Mouse (Mus musculus): Measurements from ENCODE around the gene Nfatc4. TPM values are rescaled to one million over a fixed set of nuclear protein-coding genes. Genes with fewer than 3 reads are reported as not detected.
A peak's percentile ranks its signal among the peaks of the same experiment; 100 is the strongest.

The Nfatc4 gene
- polyA plus RNA-seq, 1 experiment = 2.0 TPM

DNA sequence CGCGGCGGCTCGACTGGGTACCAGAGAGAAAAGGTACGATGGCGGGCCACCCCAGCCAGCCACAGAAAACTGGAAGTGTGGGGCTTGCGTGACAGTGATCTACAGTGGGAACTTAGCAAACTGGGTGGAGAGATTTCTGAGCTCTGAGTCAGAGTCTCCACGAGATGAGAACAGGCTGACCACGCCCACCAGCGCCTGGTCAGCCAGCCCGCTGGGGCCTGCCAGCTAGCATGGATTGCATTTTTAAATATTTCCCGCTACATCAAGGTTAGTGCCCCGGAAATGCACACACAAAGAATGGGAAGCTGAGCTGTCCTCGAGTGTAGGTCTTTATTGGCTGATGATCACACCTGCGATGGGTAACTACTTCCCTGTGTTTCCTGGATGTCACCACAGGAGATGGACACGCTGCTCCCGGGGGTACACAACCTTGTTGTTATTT, 7.6 kb upstream of the Nfatc4 start:
- no peak overlapping the region for H3K27ac ChIP-seq (ENCODE audit: insufficient read depth, low read length)
- H3K4me1 ChIP-seq (ENCODE audit: control insufficient read depth, insufficient read depth, low read length) = no peaks in the 10 kb centered on the region
- peak overlapping the region; percentile 28 for H3K4me3 ChIP-seq (ENCODE audit: insufficient read depth, low read length)
- no peak for TF ChIP-seq POLR2A (IDR thresholded peaks at IDR 0.05; ENCODE audit: extremely low read depth, insufficient read depth, low read length)
- no peak for TF ChIP-seq CTCF (IDR thresholded peaks at IDR 0.05; ENCODE audit: extremely low read depth, insufficient read depth, low read length)

DNA sequence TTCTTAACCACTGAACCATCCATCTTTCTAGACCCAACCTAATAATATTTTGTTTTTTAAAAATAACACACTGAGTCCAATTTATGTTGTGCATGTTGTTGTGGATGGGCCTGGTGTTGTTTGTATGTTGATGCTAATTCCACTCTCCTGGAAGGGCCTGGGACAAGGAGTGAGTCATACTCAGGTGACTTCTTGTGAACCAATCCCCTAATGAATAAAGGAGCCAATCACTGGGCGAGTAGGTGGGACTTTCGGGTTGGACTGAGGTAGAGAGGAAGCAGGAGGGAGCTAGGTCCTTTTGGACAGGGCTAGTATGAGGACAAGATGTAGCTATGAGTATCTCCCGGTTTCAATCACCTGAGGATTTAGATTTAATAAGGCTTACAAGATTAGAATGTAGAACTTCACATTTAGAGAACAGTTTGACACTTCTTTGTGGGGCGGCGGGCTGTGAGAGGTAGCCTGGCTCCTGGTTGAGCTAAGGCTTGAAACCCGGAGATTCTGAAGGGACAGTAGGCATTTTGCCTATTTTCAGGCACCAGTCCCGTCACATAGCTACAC, 3.0 kb upstream of the Nfatc4 start:
- no peak overlapping the region for H3K27ac ChIP-seq (ENCODE audit: insufficient read depth, low read length)
- no peak overlapping the region for H3K4me3 ChIP-seq (ENCODE audit: insufficient read depth, low read length)
- TF ChIP-seq CTCF (IDR thresholded peaks at IDR 0.05; ENCODE audit: extremely low read depth, insufficient read depth, low read length) (no peak), POLR2A (IDR thresholded peaks at IDR 0.05; ENCODE audit: extremely low read depth, insufficient read depth, low read length) (no peak)
- H3K4me1 ChIP-seq (ENCODE audit: control insufficient read depth, insufficient read depth, low read length) = no peaks in the 10 kb centered on the region

DNA sequence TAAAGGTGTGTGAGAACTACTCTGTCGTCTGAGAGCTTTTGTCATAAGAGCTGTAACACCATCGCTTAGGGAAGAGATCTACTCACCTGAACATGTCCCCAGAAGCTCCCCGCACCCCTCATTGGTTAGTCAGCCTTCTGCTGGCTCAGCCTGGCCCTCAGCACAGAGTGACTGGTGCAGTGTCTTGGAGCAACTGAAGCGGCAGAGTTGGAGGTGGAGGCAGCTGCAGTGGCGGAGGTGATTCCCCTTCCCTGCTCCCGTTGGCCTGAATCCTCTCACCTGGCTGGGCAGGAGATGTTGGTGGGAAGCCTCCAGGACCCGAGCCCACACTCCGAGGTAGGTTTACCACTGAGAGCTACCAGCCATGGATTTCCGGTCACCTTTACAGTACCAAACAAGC, 2.4 kb upstream of the Nfatc4 start:
- no peak for TF ChIP-seq POLR2A (IDR thresholded peaks at IDR 0.05; ENCODE audit: extremely low read depth, insufficient read depth, low read length)
- no peak for TF ChIP-seq CTCF (IDR thresholded peaks at IDR 0.05; ENCODE audit: extremely low read depth, insufficient read depth, low read length)
- H3K4me1 ChIP-seq (ENCODE audit: control insufficient read depth, insufficient read depth, low read length) = no peaks in the 10 kb centered on the region
- H3K4me3 ChIP-seq (ENCODE audit: insufficient read depth, low read length) = no peak overlapping the region
- no peak overlapping the region for H3K27ac ChIP-seq (ENCODE audit: insufficient read depth, low read length)

DNA sequence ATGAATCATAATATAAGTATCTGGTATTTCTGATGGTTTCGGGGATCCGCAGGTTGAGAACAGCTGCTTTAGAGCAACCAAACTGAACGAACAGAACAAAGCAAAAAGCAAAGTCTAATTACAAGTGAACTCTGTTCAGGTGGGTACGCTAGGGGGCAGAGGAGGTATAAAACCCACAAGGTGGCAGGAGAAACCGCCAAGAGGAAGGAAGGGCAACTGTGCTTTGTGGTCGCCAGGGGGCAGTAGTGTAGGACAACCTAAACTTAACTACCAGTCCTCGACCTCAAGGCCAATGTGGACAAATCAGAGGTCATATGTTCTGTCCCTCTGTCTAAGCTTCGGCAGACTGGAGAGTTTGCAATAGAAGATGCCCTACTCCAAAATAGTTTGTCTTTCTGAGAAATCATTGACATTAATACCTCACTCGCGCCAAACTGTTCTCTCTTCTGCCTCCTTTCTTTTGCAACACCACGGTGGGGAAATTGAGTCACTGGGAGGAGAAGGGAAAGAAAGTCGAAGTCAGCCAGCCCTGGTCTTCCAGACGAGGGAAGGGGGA, 431 bp upstream of the Nfatc4 start:
- no peak overlapping the region for H3K27ac ChIP-seq (ENCODE audit: insufficient read depth, low read length)
- no peaks in the 10 kb centered on the region for H3K4me1 ChIP-seq (ENCODE audit: control insufficient read depth, insufficient read depth, low read length)
- TF ChIP-seq POLR2A (IDR thresholded peaks at IDR 0.05; ENCODE audit: extremely low read depth, insufficient read depth, low read length) = no peak
- TF ChIP-seq CTCF (IDR thresholded peaks at IDR 0.05; ENCODE audit: extremely low read depth, insufficient read depth, low read length) = peak; percentile 93
- no peak overlapping the region for H3K4me3 ChIP-seq (ENCODE audit: insufficient read depth, low read length)

DNA sequence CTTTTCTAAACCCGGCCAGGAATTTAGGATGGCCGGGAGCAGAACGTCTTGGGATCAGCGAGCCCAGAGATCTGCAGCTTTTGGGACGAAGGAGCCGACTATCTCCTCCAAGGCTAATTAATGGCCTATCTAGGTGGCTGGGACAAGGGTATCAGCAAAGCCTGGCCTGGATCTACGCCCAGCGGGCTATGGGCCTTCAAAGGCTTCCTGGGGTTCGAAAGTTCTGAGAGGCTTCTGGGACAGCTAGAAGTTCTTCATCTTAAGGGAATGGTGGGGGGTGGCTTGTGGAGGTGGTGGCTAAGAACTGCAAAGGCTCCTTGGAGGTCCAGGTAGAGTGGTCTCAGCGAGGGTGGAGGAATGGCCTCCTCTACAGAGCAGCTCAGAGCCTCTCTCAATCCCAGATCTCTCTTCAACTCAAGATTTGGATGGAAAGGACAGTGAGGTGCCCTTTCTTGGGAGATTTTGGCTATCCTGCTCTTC, 1.1 kb downstream of the Nfatc4 start:
- H3K27ac ChIP-seq (ENCODE audit: insufficient read depth, low read length) = no peak overlapping the region
- no peaks in the 10 kb centered on the region for H3K4me1 ChIP-seq (ENCODE audit: control insufficient read depth, insufficient read depth, low read length)
- TF ChIP-seq CTCF (IDR thresholded peaks at IDR 0.05; ENCODE audit: extremely low read depth, insufficient read depth, low read length) = no peak
- peak overlapping the region; percentile 3; the same call in 1 of the 2 replicates for H3K4me3 ChIP-seq (ENCODE audit: insufficient read depth, low read length)

DNA sequence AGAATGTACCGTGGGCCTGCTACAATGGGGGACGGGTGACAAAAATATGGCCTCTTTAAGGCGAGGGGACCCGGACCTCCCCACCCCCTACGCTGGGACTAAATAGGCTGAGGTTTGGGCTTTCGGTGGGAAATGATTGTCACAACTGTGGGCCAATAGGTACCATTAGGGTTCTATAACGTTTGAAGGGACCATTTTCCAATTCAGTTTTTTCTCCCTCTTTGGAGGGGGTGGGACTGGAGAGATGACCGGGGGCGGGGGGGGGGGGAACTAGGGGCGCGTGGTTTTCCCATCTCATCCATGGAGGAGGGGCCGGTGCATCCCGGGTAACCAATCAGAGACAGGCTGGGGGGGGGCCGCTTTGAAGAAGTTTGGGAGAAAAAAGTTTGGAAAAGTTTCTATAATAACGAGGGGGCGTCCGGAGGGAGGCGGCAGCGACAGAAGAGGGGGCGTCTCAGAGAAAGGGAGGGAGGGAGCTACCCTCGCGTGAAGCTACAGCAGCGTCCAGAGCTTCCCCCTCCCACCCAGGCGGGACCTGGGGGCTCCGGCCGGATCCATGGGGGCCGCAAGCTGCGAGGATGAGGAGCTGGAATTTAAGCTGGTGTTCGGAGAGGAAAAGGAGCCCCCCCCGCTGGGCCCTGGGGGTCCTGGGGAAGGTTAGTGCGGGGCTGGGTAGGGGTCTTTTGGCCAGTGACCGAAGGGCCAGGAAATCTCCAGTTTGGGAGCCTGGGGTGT, 1.7 kb downstream of the Nfatc4 start:
- TF ChIP-seq POLR2A (IDR thresholded peaks at IDR 0.05; ENCODE audit: extremely low read depth, insufficient read depth, low read length) = no peak
- no peak for TF ChIP-seq CTCF (IDR thresholded peaks at IDR 0.05; ENCODE audit: extremely low read depth, insufficient read depth, low read length)
- H3K4me3 ChIP-seq (ENCODE audit: insufficient read depth, low read length) = peak overlapping the region; percentile 12; the same call in 1 of the 2 replicates
- no peaks in the 10 kb centered on the region for H3K4me1 ChIP-seq (ENCODE audit: control insufficient read depth, insufficient read depth, low read length)
- no peak overlapping the region for H3K27ac ChIP-seq (ENCODE audit: insufficient read depth, low read length)

DNA sequence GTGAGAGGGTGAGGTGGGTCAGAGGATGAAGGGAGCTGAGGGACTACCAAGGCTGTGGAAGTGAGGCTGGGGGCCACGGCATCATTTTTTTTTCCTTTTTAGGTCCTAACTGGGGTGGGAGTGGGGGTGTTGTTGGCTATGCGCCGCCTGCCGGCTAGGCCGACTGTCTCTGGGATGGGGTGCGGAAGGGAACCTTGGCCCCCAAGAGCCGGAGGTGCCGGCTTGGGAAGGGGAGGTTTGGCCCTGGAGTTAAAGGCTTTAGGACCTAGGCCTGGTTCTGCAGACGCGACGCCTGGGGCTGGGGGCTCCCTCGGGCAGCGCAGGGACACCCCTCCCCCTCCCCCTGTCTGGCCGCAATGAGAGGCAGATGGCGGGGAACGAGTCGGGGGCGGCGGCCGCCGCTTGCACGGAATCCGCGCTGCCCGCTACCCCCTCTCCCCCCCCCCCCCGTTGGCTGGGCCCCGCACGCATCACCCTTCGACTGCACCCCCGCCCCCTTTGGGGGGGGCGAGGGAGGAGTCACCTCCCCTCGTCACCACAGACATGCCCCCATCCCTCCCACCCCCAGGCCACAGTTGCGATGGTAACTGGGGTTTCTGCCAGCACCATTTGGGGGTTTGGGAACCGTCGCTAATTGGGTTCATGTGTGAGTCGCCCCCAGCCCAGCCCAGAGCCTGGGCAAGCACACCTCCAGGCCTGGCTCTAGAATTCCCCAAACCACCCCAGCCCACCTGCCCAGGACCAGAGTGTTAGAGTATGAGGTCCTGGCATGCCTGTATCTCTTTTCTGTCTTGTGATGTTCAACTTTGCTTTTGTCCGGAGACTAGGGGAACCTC, 2.5 kb downstream of the Nfatc4 start:
- Histone ChIP-seq H3K27ac (ENCODE audit: insufficient read depth, low read length) (no peak overlapping the region), H3K4me1 (ENCODE audit: control insufficient read depth, insufficient read depth, low read length) (no peaks in the 10 kb centered on the region), H3K4me3 (ENCODE audit: insufficient read depth, low read length) (peak overlapping the region; percentile 12; the same call in 1 of the 2 replicates)
- TF ChIP-seq POLR2A (IDR thresholded peaks at IDR 0.05; ENCODE audit: extremely low read depth, insufficient read depth, low read length) = no peak
- no peak for TF ChIP-seq CTCF (IDR thresholded peaks at IDR 0.05; ENCODE audit: extremely low read depth, insufficient read depth, low read length)

DNA sequence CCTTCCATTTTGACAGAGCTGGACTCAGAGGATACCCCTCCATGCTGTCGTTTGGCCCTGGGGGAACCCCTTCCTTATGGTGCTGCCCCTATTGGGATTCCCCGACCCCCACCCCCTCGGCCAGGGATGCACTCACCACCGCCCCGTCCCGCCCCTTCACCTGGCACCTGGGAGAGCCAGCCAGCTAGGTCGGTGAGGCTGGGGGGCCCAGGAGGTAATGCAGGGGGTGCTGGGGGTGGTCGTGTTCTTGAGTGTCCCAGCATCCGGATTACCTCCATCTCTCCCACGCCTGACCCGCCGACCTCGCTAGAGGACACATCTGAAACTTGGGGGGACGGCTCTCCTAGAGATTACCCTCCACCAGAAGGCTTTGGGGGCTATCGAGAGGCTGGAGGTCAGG, 3.2 kb downstream of the Nfatc4 start:
- H3K27ac ChIP-seq (ENCODE audit: insufficient read depth, low read length) = no peak overlapping the region
- no peak overlapping the region for H3K4me3 ChIP-seq (ENCODE audit: insufficient read depth, low read length)
- no peak for TF ChIP-seq CTCF (IDR thresholded peaks at IDR 0.05; ENCODE audit: extremely low read depth, insufficient read depth, low read length)
- no peak for TF ChIP-seq POLR2A (IDR thresholded peaks at IDR 0.05; ENCODE audit: extremely low read depth, insufficient read depth, low read length)
- H3K4me1 ChIP-seq (ENCODE audit: control insufficient read depth, insufficient read depth, low read length) = no peaks in the 10 kb centered on the region

DNA sequence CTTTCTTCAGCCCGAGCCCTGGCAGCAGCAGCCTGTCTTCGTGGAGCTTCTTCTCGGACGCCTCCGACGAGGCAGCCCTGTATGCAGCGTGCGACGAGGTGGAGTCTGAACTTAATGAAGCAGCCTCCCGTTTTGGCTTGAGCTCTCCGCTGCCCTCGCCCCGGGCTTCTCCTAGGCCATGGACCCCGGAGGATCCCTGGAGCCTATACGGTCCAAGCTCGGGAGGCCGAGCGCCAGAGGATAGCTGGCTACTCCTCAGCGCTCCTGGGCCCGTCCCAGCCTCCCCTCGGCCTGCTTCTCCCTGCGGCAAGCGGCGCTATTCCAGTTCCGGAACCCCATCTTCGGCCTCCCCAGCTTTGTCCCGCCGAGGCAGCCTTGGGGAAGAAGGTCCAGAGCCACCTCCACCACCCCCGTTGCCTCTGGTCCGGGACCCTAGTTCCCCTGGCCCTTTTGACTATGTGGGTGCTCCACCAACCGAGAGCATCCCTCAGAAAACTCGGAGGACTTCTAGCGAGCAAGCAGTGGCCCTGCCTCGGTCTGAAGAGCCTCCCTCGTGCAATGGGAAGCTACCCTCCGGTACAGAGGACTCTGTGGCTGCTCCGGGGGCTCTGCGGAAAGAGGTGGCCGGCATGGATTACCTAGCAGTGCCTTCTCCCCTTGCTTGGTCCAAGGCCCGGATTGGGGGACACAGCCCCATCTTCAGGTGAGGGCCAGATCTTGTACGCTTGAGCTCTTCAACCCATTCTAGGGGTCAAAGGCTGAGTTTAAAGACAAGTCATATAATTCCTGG, 3.8 kb downstream of the Nfatc4 start:
- Histone ChIP-seq H3K4me3 (ENCODE audit: insufficient read depth, low read length) (no peak overlapping the region), H3K27ac (ENCODE audit: insufficient read depth, low read length) (no peak overlapping the region)

More for the DNA sequence above, 3.8 kb downstream of the Nfatc4 start:
- no peak for TF ChIP-seq CTCF (IDR thresholded peaks at IDR 0.05; ENCODE audit: extremely low read depth, insufficient read depth, low read length)
- no peaks in the 10 kb centered on the region for H3K4me1 ChIP-seq (ENCODE audit: control insufficient read depth, insufficient read depth, low read length)
